Mouse (Mus musculus) brain, embryonic 14.5 days (tissue): ENCODE results near the gene Cdc123.

Experiments used
- CTCF ChIP-seq: fragments of 200-500 bp; IDR thresholded peaks from 2 replicates; pipeline ENCODE4 v1.5.1; 2012; ENCODE audit warnings: inconsistent platforms, mild to moderate bottlenecking, moderate library complexity, borderline replicate concordance; ENCODE audit not compliant: insufficient read depth, insufficient read length; ENCODE audit errors: extremely low read depth
- POLR2A ChIP-seq: fragments of 200-500 bp; IDR thresholded peaks from 2 replicates; pipeline ENCODE4 v1.6.1; 2012; ENCODE audit warnings: mild to moderate bottlenecking, inconsistent platforms, borderline replicate concordance; ENCODE audit not compliant: poor library complexity, insufficient read depth, insufficient read length, severe bottlenecking; ENCODE audit errors: extremely low read depth

GRCm38 (mm10) chr2:5749210-5749609 lies 95.8 kb downstream of the Cdc123 start:
- TF ChIP-seq CTCF = no peak
- TF ChIP-seq POLR2A = no peak
